Mouse (Mus musculus) adrenal gland, postnatal 25 days (tissue): ENCODE data around the gene Itga7. TPM values are rescaled to one million over a fixed set of nuclear protein-coding genes. Genes with fewer than 3 reads are reported as not detected.

Experiments used
- DNase-seq: peaks from one replicate; pipeline ENCODE4 v3.0.0; 2021; ENCODE audit warnings: mixed read lengths
- long read RNA-seq: library from polyadenylated mRNA; stranded (forward); transcript quantifications from one replicate; pipeline ENCODE4 v2.0.0, GENCODE M21; 2021
- total RNA-seq: library from RNA; stranded (reverse); gene quantifications from 2 replicates; pipeline ENCODE4 v1.2.3, GENCODE M21; 2021

The Itga7 gene
- total RNA-seq = 9.6 and 10.2 TPM in 2 replicates
- long read RNA-seq, partial matches to known transcripts = 2 of 3 reads
- long read RNA-seq, other reads (novel, unspliced or antisense) = 0 of 3 reads

- DNase-seq = peak; percentile 61
Observed at GRCm38 (mm10) chr10:128933574-128933973, at the start of gene Itga7. Gene Itga7, plus strand, starts transcription at chr10:128933818.

- DNase-seq = no peak
Observed at GRCm38 (mm10) chr10:128888941-128889827, 44.4 kb upstream of the Itga7 start.

- DNase-seq = no peak
Observed at GRCm38 (mm10) chr10:128889846-128890245, 43.8 kb upstream of the Itga7 start.

- DNase-seq = no peak
Observed at GRCm38 (mm10) chr10:128890383-128891295, 43.0 kb upstream of the Itga7 start.

GRCm38 (mm10) chr10:128891296-128892094 is 42.1 kb upstream of the Itga7 start, which contains the start of gene Gdf11:
Gene Gdf11, minus strand, starts transcription at chr10:128891718.
- peak; percentile 58 for DNase-seq

- no peak for DNase-seq
Observed at GRCm38 (mm10) chr10:128892246-128892645, 41.4 kb upstream of the Itga7 start.

GRCm38 (mm10) chr10:128895437-128895836 is 38.2 kb upstream of the Itga7 start:
- DNase-seq = no peak

GRCm38 (mm10) chr10:128895952-128896693 is 37.5 kb upstream of the Itga7 start:
- no peak for DNase-seq

GRCm38 (mm10) chr10:128896807-128897206 is 36.8 kb upstream of the Itga7 start:
- no peak for DNase-seq

GRCm38 (mm10) chr10:128897501-128897900 is 36.1 kb upstream of the Itga7 start:
- DNase-seq = no peak

- no peak for DNase-seq
Observed at GRCm38 (mm10) chr10:128899759-128900490, 33.7 kb upstream of the Itga7 start.

- DNase-seq = no peak
Observed at GRCm38 (mm10) chr10:128900698-128901097, 32.9 kb upstream of the Itga7 start, which contains the start of gene Cd63. Gene Cd63, plus strand, starts transcription at chr10:128900989.

- no peak for DNase-seq
Observed at GRCm38 (mm10) chr10:128901409-128901808, 32.2 kb upstream of the Itga7 start.

- no peak for DNase-seq
Observed at GRCm38 (mm10) chr10:128902409-128902988, 31.1 kb upstream of the Itga7 start.

- no peak for DNase-seq
Observed at GRCm38 (mm10) chr10:128904812-128905211, 28.8 kb upstream of the Itga7 start.

GRCm38 (mm10) chr10:128908778-128909448 is 24.7 kb upstream of the Itga7 start:
- DNase-seq = no peak

GRCm38 (mm10) chr10:128909567-128910028 is 24.0 kb upstream of the Itga7 start:
- DNase-seq = peak; percentile 90

- DNase-seq = peak; percentile 64
Observed at GRCm38 (mm10) chr10:128910066-128910841, 23.4 kb upstream of the Itga7 start.
